Mouse (Mus musculus) intestine, postnatal 0 days (tissue): Measurements from ENCODE around the gene Abl2. TPM values are rescaled to one million over a fixed set of nuclear protein-coding genes. Genes with fewer than 3 reads are reported as not detected.

ENCODE experiments used
- ATAC-seq: fragments of 200-750 bp; cut with Nextera tagmentation; 2 replicates; pipeline ENCODE4 v1.8.0; 2017; ENCODE audit warnings: mild to moderate bottlenecking, moderate TSS enrichment, moderate library complexity
- H3K27ac ChIP-seq: fragments of 300-500 bp; sonication (generic); 2 replicates; pipeline ENCODE4 v1.5.1; 2014; ENCODE audit warnings: mild to moderate bottlenecking, low read depth, low read length, moderate library complexity
- H3K27me3 ChIP-seq: fragments of 300-500 bp; sonication (generic); replicated peaks from 2 replicates; pipeline ENCODE4 v1.6.1; 2014; ENCODE audit warnings: low read length, mixed read lengths; ENCODE audit not compliant: control insufficient read depth, insufficient read depth
- H3K36me3 ChIP-seq: fragments of 300-500 bp; sonication (generic); 2 replicates; pipeline ENCODE4 v1.6.1; 2014; ENCODE audit warnings: mild to moderate bottlenecking, moderate library complexity; ENCODE audit not compliant: control insufficient read depth, insufficient read depth
- H3K4me1 ChIP-seq: fragments of 300-500 bp; sonication (generic); replicated peaks from 2 replicates; pipeline ENCODE4 v1.6.1; 2014; ENCODE audit warnings: antibody characterized with exemption, low read length, mixed read lengths; ENCODE audit not compliant: control insufficient read depth, insufficient read depth
- H3K4me2 ChIP-seq: fragments of 300-500 bp; sonication (generic); replicated peaks from 2 replicates; pipeline ENCODE4 v1.6.1; 2014; ENCODE audit warnings: low read depth, mild to moderate bottlenecking, moderate library complexity
- H3K4me3 ChIP-seq: fragments of 300-500 bp; sonication (generic); 2 replicates; pipeline ENCODE4 v1.5.1; 2014; ENCODE audit warnings: low read depth, low read length
- H3K9ac ChIP-seq: fragments of 300-500 bp; sonication (generic); 2 replicates; pipeline ENCODE4 v1.6.1; 2014; ENCODE audit warnings: mild to moderate bottlenecking, low read depth, low read length
- H3K9me3 ChIP-seq: fragments of 300-500 bp; sonication (generic); 2 replicates; pipeline ENCODE4 v1.6.1; 2016; ENCODE audit warnings: mixed run types; ENCODE audit not compliant: control insufficient read depth
- CTCF ChIP-seq: sonication (generic); IDR thresholded peaks from 2 replicates; pipeline ENCODE4 v1.5.1; 2016; ENCODE audit warnings: low read depth, mild to moderate bottlenecking, control low read depth, antibody characterized with exemption, moderate library complexity
- WGBS: fragments of 180-500 bp; shearing (Covaris S2); extraction: QIAGEN DNeasy Blood & Tissue Kit; methylation state at CpG from one replicate; pipeline ENCODE4 v1.1.7; 2014; 5-methylcytosine and 5-hydroxymethylcytosine counted together
- polyA plus RNA-seq: library from polyadenylated mRNA; unstranded; fragments of >200 nt; fragmentation: Nextera tagmentation; extraction: Ambion mirVana; gene quantifications from 2 replicates; pipeline ENCODE4 v1.2.1, GENCODE M21; 2015

Gene Abl2
- polyA plus RNA-seq, 1 experiment from 2014 or later, result 1.6 TPM

DNA sequence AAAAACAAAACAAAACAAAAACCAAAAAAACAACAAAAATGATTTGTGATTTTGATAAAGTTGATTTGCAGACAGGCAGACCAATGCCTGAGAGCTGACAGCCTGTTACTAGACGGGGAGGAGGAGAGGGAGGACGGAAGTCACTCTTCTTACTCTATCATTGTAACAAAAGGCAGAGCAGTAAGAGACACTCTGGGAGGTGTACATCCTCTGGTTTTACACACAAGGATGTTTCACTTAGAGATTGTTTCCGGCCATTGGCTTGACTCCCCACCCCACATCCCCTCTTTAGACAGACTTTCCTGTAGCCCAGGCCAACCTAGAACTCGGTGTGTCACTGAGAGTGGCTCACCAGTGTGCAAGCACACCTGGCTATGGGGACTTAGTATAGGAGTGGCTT, 11.0 kb downstream of the Abl2 start:
- WGBS, result 69% methylated on average over 4 of the region's 4 CpGs
- H3K27ac ChIP-seq, result no peak overlapping the region
- no peak overlapping the region for H3K4me3 ChIP-seq

GRCm38 (mm10) chr1:156572952-156573351, 14.4 kb downstream of the Abl2 start:
- WGBS, result 79% methylated on average over 4 of the region's 4 CpGs
- Histone ChIP-seq H3K9ac (no peak overlapping the region), H3K9me3 (no peaks in the 10 kb centered on the region), H3K27me3 (no peaks in the 10 kb centered on the region), H3K4me3 (no peak overlapping the region), H3K27ac (no peak overlapping the region), H3K36me3 (no peaks in the 10 kb centered on the region), H3K4me1 (no peaks in the 10 kb centered on the region), H3K4me2 (no peak overlapping the region)
- no peak for ATAC-seq
- TF ChIP-seq CTCF, result no peak

More for the DNA sequence above, 11.0 kb downstream of the Abl2 start:
- Histone ChIP-seq H3K4me1 (no peaks in the 10 kb centered on the region), H3K4me2 (no peak overlapping the region), H3K36me3 (no peaks in the 10 kb centered on the region), H3K27me3 (no peaks in the 10 kb centered on the region), H3K9ac (no peak overlapping the region), H3K9me3 (no peaks in the 10 kb centered on the region)
- TF ChIP-seq CTCF, result no peak
- no peak for ATAC-seq

- ATAC-seq, result no peak
- Histone ChIP-seq H3K4me2 (no peak overlapping the region), H3K27ac (no peak overlapping the region), H3K4me1 (no peaks in the 10 kb centered on the region), H3K9ac (no peak overlapping the region), H3K27me3 (no peaks in the 10 kb centered on the region), H3K4me3 (no peak overlapping the region), H3K9me3 (no peaks in the 10 kb centered on the region), H3K36me3 (no peaks in the 10 kb centered on the region)
- TF ChIP-seq CTCF, result no peak
- 65% methylated on average over 11 of the region's 11 CpGs for WGBS
Measured at GRCm38 (mm10) chr1:156581149-156581548, 22.6 kb downstream of the Abl2 start.

GRCm38 (mm10) chr1:156584175-156584574, 25.6 kb downstream of the Abl2 start:
- no peak overlapping the region for H3K4me3 ChIP-seq
- H3K36me3 ChIP-seq, result no peaks in the 10 kb centered on the region
- TF ChIP-seq CTCF, result peak; percentile 66
- H3K4me2 ChIP-seq, result no peak overlapping the region
- no peak overlapping the region for H3K9ac ChIP-seq
- no peak overlapping the region for H3K27ac ChIP-seq
- no peaks in the 10 kb centered on the region for H3K27me3 ChIP-seq
- no peaks in the 10 kb centered on the region for H3K9me3 ChIP-seq
- no peak for ATAC-seq
- WGBS, result 62% methylated on average over 1 of the region's 1 CpGs
- no peaks in the 10 kb centered on the region for H3K4me1 ChIP-seq

- no peaks in the 10 kb centered on the region for H3K36me3 ChIP-seq
- H3K4me2 ChIP-seq, result no peak overlapping the region
- H3K9me3 ChIP-seq, result no peaks in the 10 kb centered on the region
- no peak overlapping the region for H3K27ac ChIP-seq
- no peak for ATAC-seq
- H3K9ac ChIP-seq, result no peak overlapping the region
- no peak overlapping the region for H3K4me3 ChIP-seq
- 73% methylated on average over 3 of the region's 3 CpGs for WGBS
- H3K4me1 ChIP-seq, result no peaks in the 10 kb centered on the region
- no peak for TF ChIP-seq CTCF
- H3K27me3 ChIP-seq, result no peaks in the 10 kb centered on the region
Measured at GRCm38 (mm10) chr1:156585512-156585911, 26.9 kb downstream of the Abl2 start.

- H3K27me3 ChIP-seq, result no peaks in the 10 kb centered on the region
- H3K27ac ChIP-seq, result no peak overlapping the region
- no peak overlapping the region for H3K4me2 ChIP-seq
- H3K9me3 ChIP-seq, result no peaks in the 10 kb centered on the region
- no peaks in the 10 kb centered on the region for H3K4me1 ChIP-seq
- no peak for ATAC-seq
- H3K9ac ChIP-seq, result no peak overlapping the region
- H3K4me3 ChIP-seq, result no peak overlapping the region
- no peak for TF ChIP-seq CTCF
- 78% methylated on average over 3 of the region's 3 CpGs for WGBS
- H3K36me3 ChIP-seq, result no peaks in the 10 kb centered on the region
Measured at GRCm38 (mm10) chr1:156589811-156590305, 31.3 kb downstream of the Abl2 start.

DNA sequence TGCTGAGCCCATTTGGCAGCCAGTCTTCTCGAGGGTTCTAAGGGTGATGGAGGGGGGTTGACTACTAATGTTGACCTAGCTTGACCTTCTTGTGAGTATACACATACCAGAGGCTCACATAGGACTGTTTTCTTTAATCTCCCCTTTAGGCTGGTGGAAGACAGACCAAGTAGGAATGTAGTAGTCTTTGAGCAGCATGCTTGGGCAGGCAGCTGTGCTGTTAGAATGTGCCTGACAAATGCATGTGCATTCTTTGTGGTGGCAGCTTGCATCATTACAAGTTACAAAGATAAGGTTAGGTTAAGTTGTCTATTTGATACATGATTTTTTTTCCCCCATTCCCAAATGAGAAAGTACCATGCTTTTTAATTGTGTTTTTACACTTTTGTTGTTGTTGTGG, 31.8 kb downstream of the Abl2 start:
- 21% methylated on average over 1 of the region's 1 CpGs for WGBS
- ATAC-seq, result no peak
- Histone ChIP-seq H3K36me3 (no peaks in the 10 kb centered on the region), H3K4me3 (no peak overlapping the region), H3K27ac (no peak overlapping the region), H3K9ac (no peak overlapping the region), H3K4me1 (no peaks in the 10 kb centered on the region), H3K4me2 (no peak overlapping the region), H3K9me3 (no peaks in the 10 kb centered on the region), H3K27me3 (no peaks in the 10 kb centered on the region)
- TF ChIP-seq CTCF, result no peak
